ENCODE assay signal across 13 mouse cellular contexts in the genomic region with DNA sequence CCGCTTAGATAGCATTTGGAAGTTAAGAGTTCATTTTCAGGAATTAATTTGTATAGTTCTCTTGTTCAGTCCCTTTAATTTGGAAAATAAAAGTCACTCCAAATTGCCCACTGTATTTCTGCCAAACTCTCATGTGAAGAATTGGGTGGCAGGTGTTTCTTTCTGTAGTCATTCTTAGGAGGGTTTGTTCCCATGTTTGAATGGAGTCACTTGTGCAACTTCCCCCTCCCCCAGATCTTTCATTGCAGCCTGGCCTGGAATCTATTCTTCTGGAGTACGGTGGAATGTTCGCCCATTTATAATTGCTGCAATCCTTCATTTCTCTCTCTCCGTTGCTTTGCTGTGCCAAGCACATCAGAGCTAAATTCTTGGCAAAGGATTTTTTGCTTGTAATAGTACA. TPM values are rescaled to one million over a fixed set of nuclear protein-coding genes. Genes with fewer than 3 reads are reported as not detected.
DNase-seq lines count a peak whose midpoint lies in the region; ATAC-seq and TF ChIP-seq lines count a peak whose summit lies in the region.
"Had no signal": no experiment of that assay in that cellular context is flagged by ENCODE, and none has a peak within 500 bp of the region (broad histone marks: within the 10 kb centered on the region; RNA-seq: fewer than 3 reads in every experiment).

No protein-coding gene starts in this region.

- no peaks in the 10 kb centered on the region for H3K36me3 ChIP-seq in hindbrain, embryonic 14.5 days (replicated peaks; ENCODE audit: control insufficient read depth, insufficient read depth)
- H3K36me3 ChIP-seq in midbrain, embryonic 13.5 days = no peaks in the 10 kb centered on the region
- H3K36me3 ChIP-seq: G1E; midbrain, embryonic 12.5 days; stomach, embryonic 15.5 days had no signal

- no peak overlapping the region for H3K4me2 ChIP-seq in hindbrain, embryonic 14.5 days (replicated peaks)
- H3K4me2 ChIP-seq in midbrain, embryonic 13.5 days (replicated peaks) = no peak overlapping the region
- H3K4me2 ChIP-seq: midbrain, embryonic 12.5 days; stomach, embryonic 15.5 days had no signal

- H3K4me3 ChIP-seq in left cerebral cortex, adult 2 months = no peak overlapping the region
- H3K4me3 ChIP-seq in hindbrain, embryonic 14.5 days (replicated peaks; ENCODE audit: low read length) = no peak overlapping the region
- H3K4me3 ChIP-seq in midbrain, embryonic 13.5 days (replicated peaks) = no peak overlapping the region
- H3K4me3 ChIP-seq: midbrain, embryonic 12.5 days; stomach, embryonic 15.5 days had no signal

- DNase-seq in left cerebral cortex, postnatal 14 days (ENCODE audit: low spot score in 2 of 2) = peak; percentile 4 to 50
- DNase-seq in left cerebral cortex, adult 2 months (ENCODE audit: extremely low spot score in 1 of 2, low spot score in 2 of 2) = no peak
- DNase-seq in embryo, embryonic 9.5 days (ENCODE audit: extremely low spot score) = peak; percentile 9
- peak; percentile 46 for DNase-seq in hindbrain, embryonic 14.5 days (ENCODE audit: low spot score)
- DNase-seq in spleen, postnatal 36 days (ENCODE audit: low spot score in 2 of 2) = no peak
- no peak for DNase-seq in kidney, adult 11 months
- DNase-seq in spleen, postnatal 10 days (ENCODE audit: low spot score in 2 of 2) = no peak
- DNase-seq: gastrocnemius, postnatal 14 days had no signal

- no peak overlapping the region for H3K9ac ChIP-seq in hindbrain, embryonic 14.5 days
- H3K9ac ChIP-seq in midbrain, embryonic 13.5 days (replicated peaks) = no peak overlapping the region
- H3K9ac ChIP-seq: midbrain, embryonic 12.5 days; stomach, embryonic 15.5 days had no signal

- no peak overlapping the region for H3K27ac ChIP-seq in left cerebral cortex, adult 2 months
- no peak overlapping the region for H3K27ac ChIP-seq in hindbrain, embryonic 14.5 days
- no peak overlapping the region for H3K27ac ChIP-seq in midbrain, embryonic 13.5 days
- H3K27ac ChIP-seq: midbrain, embryonic 12.5 days; stomach, embryonic 15.5 days had no signal

- intact Hi-C loops in left cerebral cortex, postnatal 14 days (cut with DNase I) = no loop called here
- intact Hi-C loops in left cerebral cortex, adult 2 months (cut with DNase I) = no loop called here

- no peaks in the 10 kb centered on the region for H3K4me1 ChIP-seq in hindbrain, embryonic 14.5 days (replicated peaks; ENCODE audit: control insufficient read depth, insufficient read depth, low read length)
- no peaks in the 10 kb centered on the region; the same call in 1 of the 2 replicates for H3K4me1 ChIP-seq in midbrain, embryonic 13.5 days (replicated peaks)
- H3K4me1 ChIP-seq: stomach, embryonic 15.5 days had no signal

- TF ChIP-seq CTCF in left cerebral cortex, adult 2 months (IDR thresholded peaks at IDR 0.05) = no peak

- H3K9me3 ChIP-seq in hindbrain, embryonic 14.5 days (ENCODE audit: control insufficient read depth, low read length) = no peaks in the 10 kb centered on the region
- no peaks in the 10 kb centered on the region for H3K9me3 ChIP-seq in midbrain, embryonic 13.5 days
- H3K9me3 ChIP-seq: midbrain, embryonic 12.5 days; stomach, embryonic 15.5 days had no signal

- WGBS in hindbrain, embryonic 14.5 days = 20% methylated on average over 4 of the region's 4 CpGs
- 27% methylated on average over 4 of the region's 4 CpGs for WGBS in midbrain, embryonic 13.5 days

- ATAC-seq in hindbrain, embryonic 14.5 days (ENCODE audit: low FRiP score) = peak; percentile 46; the same call in 1 of the 2 replicates
- ATAC-seq in midbrain, embryonic 13.5 days = peak; percentile 43; the same call in 1 of the 2 replicates

- no peaks in the 10 kb centered on the region for H3K27me3 ChIP-seq in hindbrain, embryonic 14.5 days (ENCODE audit: control insufficient read depth, insufficient read depth, low read length)
- H3K27me3 ChIP-seq in midbrain, embryonic 13.5 days = no peaks in the 10 kb centered on the region
- H3K27me3 ChIP-seq: midbrain, embryonic 12.5 days; stomach, embryonic 15.5 days had no signal

RNA-seq across cellular contexts. Expression of a gene that starts 10.2 kb away (rescaled TPM):
- not detected for total RNA-seq in left cerebral cortex, postnatal 14 days (2021)
- total RNA-seq in left cerebral cortex, adult 2 months (2021) = not detected
- not detected in 2 replicates for polyA plus RNA-seq in hindbrain, embryonic 14.5 days (2014; fragmentation: Nextera tagmentation; extraction: Ambion mirVana)
- polyA plus RNA-seq in midbrain, embryonic 13.5 days (2015; fragmentation: Nextera tagmentation; extraction: Ambion mirVana) = not detected in 2 replicates
- total RNA-seq: G1E; gastrocnemius, postnatal 14 days; layer of hippocampus, adult 18-20 months had no signal
- polyA plus RNA-seq: G1E; midbrain, embryonic 12.5 days; stomach, embryonic 15.5 days had no signal

Comparison
In these comparisons a context has a peak if more than half of its experiments do, and no peak if none do; other contexts are left out.
1. DNase-seq: peak in left cerebral cortex, postnatal 14 days (2 of 2), embryo, embryonic 9.5 days (single experiment) and hindbrain, embryonic 14.5 days (single experiment); none in left cerebral cortex, adult 2 months (0 of 2), spleen, postnatal 36 days (0 of 2), kidney, adult 11 months (single experiment) and spleen, postnatal 10 days (0 of 2).